Mouse (Mus musculus): ENCODE data around the gene Col4a4.

GRCm38 (mm10) chr1:82605856-82606255, 19.2 kb upstream of the Col4a4 start:
- TF ChIP-seq CTCF (IDR thresholded peaks at IDR 0.05; ENCODE audit: low read depth): no peak
- TF ChIP-seq EP300 (IDR thresholded peaks at IDR 0.05; ENCODE audit: low read depth): no peak

Data from liver, embryonic 14.5 days (tissue).